Mouse (Mus musculus) neural tube, embryonic 15.5 days (tissue): ENCODE results near the gene Pkig. TPM values are rescaled to one million over a fixed set of nuclear protein-coding genes. Genes with fewer than 3 reads are reported as not detected.
"Not testable (repeated sequence)": the region's sequence is repeated elsewhere in the genome, so short reads cannot be mapped to it uniquely, and the experiment has no call there.

ENCODE experiments used
- ATAC-seq: fragments of 200-750 bp; cut with Nextera tagmentation; 2 replicates; pipeline ENCODE4 v1.8.0; 2017; ENCODE audit warnings: mild to moderate bottlenecking, moderate TSS enrichment, moderate library complexity; ENCODE audit not compliant: low FRiP score
- H3K27ac ChIP-seq: fragments of 300-500 bp; sonication (generic); replicated peaks from 2 replicates; pipeline ENCODE4 v1.5.1; 2015; ENCODE audit warnings: mild to moderate bottlenecking, inconsistent platforms
- H3K27me3 ChIP-seq: fragments of 300-500 bp; sonication (generic); replicated peaks from 2 replicates; pipeline ENCODE4 v1.6.1; 2015; ENCODE audit warnings: inconsistent platforms
- H3K36me3 ChIP-seq: fragments of 300-500 bp; sonication (generic); 2 replicates; pipeline ENCODE4 v1.6.1; 2015; ENCODE audit warnings: inconsistent platforms
- H3K4me1 ChIP-seq: fragments of 300-500 bp; sonication (generic); 2 replicates; pipeline ENCODE4 v1.6.1; 2015; ENCODE audit warnings: inconsistent platforms
- H3K4me2 ChIP-seq: fragments of 300-500 bp; sonication (generic); 2 replicates; pipeline ENCODE4 v1.6.1; 2015; ENCODE audit warnings: inconsistent platforms, mild to moderate bottlenecking, moderate library complexity
- H3K4me3 ChIP-seq: fragments of 300-500 bp; sonication (generic); replicated peaks from 2 replicates; pipeline ENCODE4 v1.5.1; 2015; ENCODE audit warnings: mild to moderate bottlenecking, inconsistent platforms
- H3K9ac ChIP-seq: fragments of 300-500 bp; sonication (generic); replicated peaks from 2 replicates; pipeline ENCODE4 v1.6.1; 2015; ENCODE audit warnings: mild to moderate bottlenecking, inconsistent platforms
- H3K9me3 ChIP-seq: fragments of 300-500 bp; sonication (generic); replicated peaks from 2 replicates; pipeline ENCODE4 v1.6.1; 2016; ENCODE audit warnings: inconsistent platforms
- whole genome bisulfite sequencing: fragments of 180-500 bp; shearing (Covaris S2); methylation state at CpG from one replicate; pipeline ENCODE4 v1.1.7; 2015; ENCODE audit warnings: mixed read lengths; 5-methylcytosine and 5-hydroxymethylcytosine counted together
- polyA plus RNA-seq: library from polyadenylated mRNA; unstranded; fragments of >200 nt; fragmentation: Nextera tagmentation; extraction: Ambion mirVana; gene quantifications from 2 replicates; pipeline ENCODE4 v1.2.1, GENCODE M21; 2015

Pkig gene
- polyA plus RNA-seq, 1 experiment from 2014 or later = 107 TPM

DNA sequence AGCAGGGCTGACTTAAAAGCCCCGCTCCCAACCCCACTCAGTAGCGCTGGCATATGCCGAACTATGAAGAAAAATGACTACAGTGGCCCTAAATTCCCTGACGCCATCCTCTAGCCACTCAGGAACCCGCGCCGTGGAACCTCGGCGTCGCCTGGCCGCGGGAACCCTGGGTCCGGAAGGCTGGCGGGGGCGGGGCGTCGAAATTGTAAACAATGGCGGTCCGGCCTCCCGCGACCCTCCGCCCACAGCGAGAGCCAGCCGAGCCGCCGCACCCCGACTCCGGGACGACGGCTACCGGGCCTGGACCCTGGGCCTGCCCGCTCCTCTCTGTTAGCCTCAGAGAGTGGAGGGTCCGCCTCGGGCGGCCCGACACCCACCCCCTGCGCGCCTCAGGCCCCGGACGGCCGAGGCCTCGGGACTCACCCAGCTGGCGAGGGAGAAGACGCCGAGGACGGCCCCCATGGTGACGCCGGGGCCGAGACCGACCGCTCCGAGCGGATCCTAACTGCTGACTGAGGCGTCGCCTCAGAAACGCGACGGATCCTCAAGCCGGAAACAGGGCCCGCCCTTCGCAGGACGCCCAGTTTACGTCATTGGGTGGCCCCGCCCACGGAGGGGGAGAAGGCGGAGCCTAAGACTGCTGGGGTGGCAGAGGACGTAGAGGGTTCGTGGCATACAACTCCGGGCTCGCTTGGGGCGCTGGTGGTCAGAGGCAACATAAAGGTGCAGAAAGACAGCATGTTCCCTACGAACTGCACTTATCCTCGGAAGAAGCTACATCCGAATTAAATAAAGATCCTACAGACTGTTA lies 13.4 kb upstream of the Pkig start, which contains the start of gene Serinc3:
TSS of gene Serinc3 (minus strand) at position 557 of the 811 bp plus-strand sequence.
- H3K4me3 ChIP-seq = peak within 1 kb of the TSS; percentile 99
- H3K4me1 ChIP-seq = peaks cover 33% of the 10 kb centered on the region
- H3K36me3 ChIP-seq = no peaks in the 10 kb centered on the region
- ATAC-seq = peak; percentile 98
- peak within 1 kb of the TSS; percentile 98 for H3K9ac ChIP-seq
- H3K27ac ChIP-seq = peak within 1 kb of the TSS; percentile 99
- H3K4me2 ChIP-seq = peak within 1 kb of the TSS; percentile 62
- no peaks in the 10 kb centered on the region for H3K27me3 ChIP-seq
- WGBS = under 1% methylated on average over 70 of the region's 74 CpGs
- no peaks in the 10 kb centered on the region for H3K9me3 ChIP-seq

DNA sequence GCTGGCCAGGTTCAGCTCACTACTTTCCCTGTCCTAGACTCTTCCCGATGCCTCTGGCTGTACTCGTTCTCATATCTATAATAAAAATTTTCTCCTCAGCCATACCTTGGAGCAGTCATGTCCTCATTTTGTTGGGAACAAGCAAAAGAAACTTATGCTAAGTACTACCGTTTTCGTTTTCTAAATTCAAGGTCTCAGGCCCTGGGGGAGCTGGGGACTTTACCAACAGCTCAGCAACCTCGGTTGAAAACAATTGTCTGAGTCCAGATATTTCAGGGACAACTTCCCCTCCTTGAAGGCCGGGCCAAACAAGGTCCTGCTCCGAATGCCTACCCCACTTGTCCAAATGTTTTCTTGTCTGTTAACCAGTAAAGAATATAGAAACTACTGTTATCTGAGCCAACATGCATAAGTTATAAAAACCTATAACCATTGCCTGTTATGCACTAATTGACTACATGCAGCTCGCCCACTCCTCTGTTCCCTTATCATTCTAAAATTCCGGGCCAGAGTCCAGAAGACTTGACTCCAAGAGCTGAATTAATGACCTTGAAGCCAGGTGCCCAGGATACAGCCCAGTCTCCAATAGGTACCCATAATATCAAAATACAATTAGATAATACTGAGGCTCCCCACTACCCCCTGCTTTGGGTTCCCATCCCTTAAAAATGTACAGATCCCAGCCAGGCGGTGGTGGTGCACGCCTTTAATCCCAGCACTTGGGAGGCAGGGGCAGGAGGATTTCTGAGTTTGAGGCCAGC lies 12.3 kb upstream of the Pkig start:
- ATAC-seq = no peak
- H3K27me3 ChIP-seq = no peaks in the 10 kb centered on the region
- no peaks in the 10 kb centered on the region for H3K36me3 ChIP-seq
- no peak overlapping the region for H3K4me3 ChIP-seq
- 85% methylated on average over 11 of the region's 11 CpGs for WGBS
- no peak overlapping the region for H3K9ac ChIP-seq
- peak overlapping the region; percentile 99; the same call in 1 of the 2 replicates for H3K27ac ChIP-seq
- H3K9me3 ChIP-seq = no peaks in the 10 kb centered on the region
- peak overlapping the region; percentile 62; the same call in 1 of the 2 replicates for H3K4me2 ChIP-seq
- peaks cover 25% of the 10 kb centered on the region for H3K4me1 ChIP-seq

DNA sequence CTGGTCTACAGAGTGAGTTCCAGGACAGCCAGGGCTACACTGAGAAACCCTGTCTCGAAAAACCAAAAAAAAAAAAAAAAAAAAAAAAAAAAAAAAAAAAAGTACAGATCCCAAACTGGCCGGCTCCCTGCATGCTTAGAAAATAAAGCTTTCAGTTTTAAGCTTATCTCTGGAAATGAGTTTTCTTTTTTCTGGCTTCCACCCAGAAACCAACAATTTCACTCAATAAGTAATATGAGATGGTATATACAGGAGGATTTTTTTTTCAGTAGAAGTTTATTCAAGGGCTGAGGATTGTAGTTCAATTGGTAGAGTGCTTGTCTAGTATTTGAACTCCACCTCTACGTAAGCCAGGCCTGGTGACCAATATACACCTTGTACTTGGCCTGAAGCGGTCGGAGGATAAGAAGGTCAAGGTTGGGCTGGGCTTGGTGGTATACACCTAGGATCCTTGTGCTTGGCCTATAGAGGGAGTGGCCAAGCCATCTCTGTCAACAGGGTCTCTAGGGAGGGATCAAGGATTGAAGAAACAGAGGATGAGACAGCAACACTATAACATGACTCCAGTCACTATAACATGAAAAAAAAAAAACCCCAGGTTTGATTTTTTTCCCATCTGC lies 11.6 kb upstream of the Pkig start:
- peaks cover 24% of the 10 kb centered on the region for H3K4me1 ChIP-seq
- H3K27ac ChIP-seq = no peak overlapping the region
- ATAC-seq = no peak
- no peaks in the 10 kb centered on the region for H3K27me3 ChIP-seq
- H3K36me3 ChIP-seq = no peaks in the 10 kb centered on the region
- H3K9ac ChIP-seq = no peak overlapping the region
- WGBS = 95% methylated on average over 5 of the region's 5 CpGs
- no peak overlapping the region for H3K4me3 ChIP-seq
- no peaks in the 10 kb centered on the region for H3K9me3 ChIP-seq
- H3K4me2 ChIP-seq = no peak overlapping the region

DNA sequence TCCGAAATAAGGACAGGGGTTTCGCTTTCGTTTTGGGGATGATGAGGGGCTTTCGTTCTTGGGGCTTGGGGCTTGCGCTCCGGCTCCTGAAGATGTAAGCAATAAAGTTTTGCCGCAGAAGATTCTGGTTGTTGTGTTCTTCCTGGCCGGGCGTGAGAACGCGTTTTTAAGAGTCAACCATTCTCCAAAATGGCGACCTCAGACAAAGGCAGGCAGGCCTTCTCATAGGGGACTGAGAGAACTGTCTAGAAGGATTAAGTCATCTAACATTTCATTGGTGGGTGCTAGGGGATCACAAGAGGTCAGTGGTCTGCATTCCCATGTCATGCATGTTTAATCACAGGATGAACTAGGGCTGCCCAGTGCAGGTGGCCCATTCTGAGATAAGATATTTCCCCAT lies 2.5 kb upstream of the Pkig start:
- peaks cover 22% of the 10 kb centered on the region for H3K4me1 ChIP-seq
- 99% methylated on average over 9 of the region's 12 CpGs for WGBS
- H3K4me2 ChIP-seq, ATAC-seq, H3K9ac ChIP-seq, H3K27me3 ChIP-seq, H3K4me3 ChIP-seq, H3K27ac ChIP-seq, H3K9me3 ChIP-seq, H3K36me3 ChIP-seq: not testable (repeated sequence)

DNA sequence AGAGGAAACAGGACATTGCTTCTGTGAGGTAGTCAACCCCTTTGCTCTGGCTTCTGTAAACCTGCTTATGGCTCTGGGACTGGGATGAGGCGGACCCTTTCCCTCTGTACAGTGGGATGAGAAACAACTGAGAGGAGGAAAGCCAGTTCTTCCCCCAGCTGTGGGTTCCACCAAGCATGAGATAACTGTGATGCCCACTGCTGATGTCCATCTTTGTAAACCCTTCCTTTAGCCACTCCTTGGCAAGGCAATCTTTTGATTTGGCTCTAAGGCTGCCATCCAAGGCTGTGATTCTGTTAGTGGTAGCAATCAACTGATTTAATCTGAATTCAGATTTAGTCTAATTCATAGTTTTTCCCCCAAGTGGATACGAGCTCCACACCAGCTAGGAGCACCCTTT lies 700 bp upstream of the Pkig start:
- no peak for ATAC-seq
- Histone ChIP-seq H3K4me2 (0 out of 2 replicates have a peak overlapping the region, but pooled peaks have one; percentile 70), H3K4me3 (no peak overlapping the region), H3K36me3 (no peaks in the 10 kb centered on the region), H3K9ac (no peak overlapping the region), H3K4me1 (peaks cover 35% of the 10 kb centered on the region), H3K27ac (no peak overlapping the region), H3K9me3 (no peaks in the 10 kb centered on the region), H3K27me3 (no peaks in the 10 kb centered on the region)
- 90% methylated on average over 2 of the region's 2 CpGs for WGBS

DNA sequence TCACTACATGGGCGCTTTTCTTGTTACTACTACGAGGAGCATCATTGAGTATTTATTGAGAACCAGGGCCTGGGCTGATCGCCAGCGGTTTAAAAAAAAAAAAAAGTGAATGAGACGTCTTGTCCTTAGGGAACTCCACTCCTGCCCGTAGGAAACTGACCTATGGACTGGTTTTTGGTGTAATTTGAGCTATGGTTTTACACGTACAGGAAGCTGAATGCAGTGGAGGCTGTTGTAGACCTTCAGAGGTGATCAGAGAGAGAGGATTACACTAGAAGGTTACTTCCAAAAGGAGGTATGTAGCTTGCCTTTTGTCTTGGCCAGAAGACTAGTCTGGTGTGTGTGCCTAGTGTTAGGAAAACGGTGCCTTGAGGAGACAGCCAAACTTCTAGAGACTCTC lies 755 bp downstream of the Pkig start:
- Histone ChIP-seq H3K9me3 (no peaks in the 10 kb centered on the region), H3K4me2 (peak overlapping the region; percentile 70), H3K4me3 (peak overlapping the region; percentile 96), H3K27ac (peak overlapping the region; percentile 18; the same call in 1 of the 2 replicates), H3K27me3 (no peaks in the 10 kb centered on the region), H3K9ac (peak overlapping the region; percentile 80; the same call in 1 of the 2 replicates), H3K4me1 (peaks cover 35% of the 10 kb centered on the region), H3K36me3 (no peaks in the 10 kb centered on the region)
- WGBS = 1% methylated on average over 8 of the region's 8 CpGs
- no peak for ATAC-seq

DNA sequence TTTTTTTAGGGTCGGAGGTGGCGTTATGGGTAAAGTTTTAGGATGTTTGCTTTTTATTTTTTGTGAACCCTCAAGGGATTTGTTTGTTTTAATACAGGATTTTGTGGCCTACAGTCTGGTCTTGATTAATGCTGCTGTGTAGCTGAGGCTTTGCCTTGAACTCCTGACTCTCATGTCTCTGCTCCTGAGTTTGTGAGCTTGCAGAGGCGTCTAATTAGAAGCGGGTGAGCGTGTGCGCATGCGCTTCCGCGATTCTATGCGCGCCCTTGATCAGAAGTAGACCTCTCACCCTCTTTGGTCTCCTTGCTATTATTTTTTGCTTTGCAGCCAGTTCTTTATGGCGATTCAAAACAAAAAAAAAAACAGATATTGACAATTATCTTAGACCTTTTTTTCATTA lies 1.2 kb downstream of the Pkig start:
- no peak for ATAC-seq
- WGBS = 87% methylated on average over 12 of the region's 12 CpGs
- H3K36me3 ChIP-seq = no peaks in the 10 kb centered on the region

DNA sequence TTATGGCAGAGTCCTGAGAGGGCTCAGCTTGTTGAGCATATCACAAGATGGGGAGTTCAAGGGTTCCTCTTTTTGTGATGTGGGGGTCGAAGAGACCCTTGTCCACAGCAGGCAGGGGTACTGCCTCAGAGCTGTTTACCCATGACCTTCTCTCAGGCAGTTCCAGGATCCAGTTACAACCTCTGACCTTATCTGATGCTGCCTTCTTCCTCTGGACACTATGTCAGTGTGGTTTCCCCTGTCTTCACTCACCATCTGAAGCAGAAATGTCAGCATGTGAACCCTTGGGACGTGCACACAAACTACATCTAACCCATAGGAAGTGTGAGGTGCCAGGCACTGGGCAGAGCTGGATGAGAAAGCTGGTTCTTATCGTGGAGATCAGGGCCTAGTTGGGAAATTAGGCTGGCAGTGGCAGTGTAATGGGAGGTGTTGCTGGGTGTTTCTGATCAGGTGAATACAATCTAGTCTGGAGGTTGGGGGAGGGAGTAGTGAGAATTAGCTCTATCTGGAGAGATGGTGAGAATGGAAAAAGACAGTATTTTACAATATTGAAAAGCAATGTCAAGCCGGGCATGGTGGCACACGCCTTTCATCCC lies 2.0 kb downstream of the Pkig start:
- no peaks in the 10 kb centered on the region for H3K9me3 ChIP-seq
- no peak overlapping the region for H3K4me2 ChIP-seq
- no peak overlapping the region for H3K4me3 ChIP-seq
- H3K27ac ChIP-seq = no peak overlapping the region
- no peak overlapping the region for H3K9ac ChIP-seq
- H3K4me1 ChIP-seq = peaks cover 35% of the 10 kb centered on the region
- ATAC-seq = no peak
- WGBS = 85% methylated on average over 5 of the region's 5 CpGs
- no peaks in the 10 kb centered on the region for H3K27me3 ChIP-seq
- H3K36me3 ChIP-seq = no peaks in the 10 kb centered on the region

More for the DNA sequence above, 1.2 kb downstream of the Pkig start:
- 0 out of 2 replicates have a peak overlapping the region, but pooled peaks have one; percentile 18 for H3K27ac ChIP-seq
- H3K4me3 ChIP-seq = peak overlapping the region; percentile 96
- peak overlapping the region; percentile 70 for H3K4me2 ChIP-seq
- no peak overlapping the region for H3K9ac ChIP-seq
- H3K27me3 ChIP-seq = no peaks in the 10 kb centered on the region
- no peaks in the 10 kb centered on the region for H3K9me3 ChIP-seq
- H3K4me1 ChIP-seq = peaks cover 35% of the 10 kb centered on the region

DNA sequence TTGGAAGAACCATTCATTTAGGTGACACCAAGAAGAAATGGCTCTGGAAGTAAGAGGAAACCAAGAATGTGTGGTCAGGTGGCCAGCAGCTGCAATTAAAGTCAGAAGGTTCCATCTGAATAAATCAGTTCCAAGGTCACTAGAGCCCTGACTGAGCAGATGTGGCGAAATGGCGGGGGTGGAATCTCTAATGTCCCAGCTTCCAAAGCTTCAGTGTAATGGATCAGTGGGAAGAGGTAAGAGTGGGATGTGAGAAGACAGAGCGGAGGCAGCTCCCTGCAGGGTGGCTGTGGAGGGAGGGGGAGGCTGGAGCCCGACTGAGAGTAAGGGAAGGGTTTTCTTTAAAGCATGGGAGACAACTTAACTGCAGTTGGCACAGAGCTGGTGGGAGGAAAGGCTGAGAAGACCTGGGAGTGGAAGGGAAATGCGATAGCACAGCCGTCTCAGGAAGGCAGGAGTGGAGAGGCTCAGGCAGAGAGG lies 3.2 kb downstream of the Pkig start:
- no peak overlapping the region for H3K27ac ChIP-seq
- H3K9me3 ChIP-seq = no peaks in the 10 kb centered on the region
- H3K9ac ChIP-seq = no peak overlapping the region
- H3K27me3 ChIP-seq = no peaks in the 10 kb centered on the region
- no peaks in the 10 kb centered on the region for H3K36me3 ChIP-seq
- ATAC-seq = no peak
- 50% methylated on average over 6 of the region's 6 CpGs for WGBS
- H3K4me3 ChIP-seq = no peak overlapping the region
- H3K4me1 ChIP-seq = peaks cover 35% of the 10 kb centered on the region
- no peak overlapping the region for H3K4me2 ChIP-seq

DNA sequence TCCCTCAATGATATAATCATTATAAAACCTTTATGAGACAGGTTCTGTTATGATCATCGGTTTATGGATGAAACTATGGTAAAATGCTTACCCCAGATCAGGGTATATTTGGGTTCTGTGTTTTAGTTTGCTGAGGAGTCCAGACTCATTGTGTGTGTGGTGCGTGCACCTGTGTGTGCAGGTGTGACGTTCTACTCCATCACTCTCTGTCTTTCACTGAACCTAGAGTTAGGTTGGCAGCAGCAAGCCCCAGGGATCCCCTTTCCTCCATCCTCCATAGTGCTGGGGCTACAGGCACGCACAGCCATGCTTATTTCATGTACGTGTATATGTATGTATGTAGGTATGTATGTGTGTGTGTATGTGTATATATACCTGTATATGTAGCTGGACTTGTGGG lies 3.9 kb downstream of the Pkig start:
- Histone ChIP-seq H3K9me3 (no peaks in the 10 kb centered on the region), H3K4me1 (peaks cover 35% of the 10 kb centered on the region), H3K27me3 (no peaks in the 10 kb centered on the region), H3K4me2 (no peak overlapping the region), H3K36me3 (no peaks in the 10 kb centered on the region), H3K9ac (no peak overlapping the region), H3K4me3 (no peak overlapping the region), H3K27ac (no peak overlapping the region)
- 97% methylated on average over 5 of the region's 5 CpGs for WGBS
- ATAC-seq = no peak

DNA sequence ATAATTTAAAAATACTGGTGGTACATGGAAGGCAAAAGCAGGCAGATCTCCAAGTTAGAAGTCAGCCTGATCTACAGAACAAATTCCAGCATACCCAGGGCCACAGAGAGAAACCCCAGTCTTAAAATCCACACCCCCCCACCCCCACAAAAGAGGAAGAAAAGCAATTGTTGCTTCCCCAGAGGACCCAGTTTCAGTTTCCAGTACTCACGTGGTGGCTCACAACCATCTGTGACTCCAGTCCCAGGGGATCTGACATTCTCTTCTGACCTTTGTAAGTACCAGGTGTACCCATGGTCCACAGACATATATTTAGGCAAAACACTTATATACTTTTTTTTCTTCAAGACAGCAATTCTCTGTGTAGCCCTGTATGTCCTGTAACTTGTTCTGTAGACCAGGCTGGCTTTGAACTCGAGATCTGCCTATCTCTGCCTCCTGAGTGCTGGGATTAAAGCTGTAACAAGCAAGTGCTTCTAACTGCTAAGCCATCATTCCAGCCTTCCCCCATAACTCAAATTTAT lies 4.6 kb downstream of the Pkig start:
- no peaks in the 10 kb centered on the region for H3K36me3 ChIP-seq
- H3K27ac ChIP-seq = no peak overlapping the region
- no peaks in the 10 kb centered on the region for H3K9me3 ChIP-seq
- H3K4me3 ChIP-seq = no peak overlapping the region
- H3K4me1 ChIP-seq = peaks cover 33% of the 10 kb centered on the region
- WGBS = 69% methylated on average over 2 of the region's 2 CpGs
- H3K4me2 ChIP-seq = no peak overlapping the region
- H3K27me3 ChIP-seq = no peaks in the 10 kb centered on the region
- no peak for ATAC-seq
- no peak overlapping the region for H3K9ac ChIP-seq
